Mouse (Mus musculus) urinary bladder, postnatal 36 days (tissue): ENCODE results near the gene Dync1li1.
"Not testable (repeated sequence)": the region's sequence is repeated elsewhere in the genome, so short reads cannot be mapped to it uniquely, and the experiment has no call there.

Source experiments
- DNase-seq, 2 experiments: peaks; one replicate each; pipeline ENCODE4 v3.0.0; 2022; ENCODE audit warnings: low spot score in 2 of 2, mixed read lengths in 1 of 2

Dync1li1 gene

DNA sequence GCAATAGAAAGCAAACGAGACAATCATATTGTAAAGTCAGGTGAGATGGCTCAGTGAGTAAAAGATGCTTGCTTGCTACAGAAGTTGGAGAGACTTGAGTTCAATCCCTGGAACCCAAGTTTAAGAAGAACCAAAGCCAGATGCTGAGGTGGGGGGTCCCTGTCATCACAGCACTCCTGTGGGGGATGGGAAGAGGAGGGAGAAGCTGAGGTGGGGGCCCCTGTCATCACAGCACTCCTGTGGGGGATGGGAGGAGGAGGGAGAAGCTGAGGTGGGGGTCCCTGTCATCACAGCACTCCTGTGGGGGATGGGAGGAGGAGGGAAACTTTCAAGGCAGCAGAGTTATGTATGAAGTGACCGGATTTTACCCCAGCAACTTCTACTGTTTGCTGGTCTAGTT lies 15.0 kb upstream of the Dync1li1 start:
- no peak for DNase-seq

- no peak for DNase-seq
Observed at GRCm38 (mm10) chr9:114678576-114678975, 10.0 kb upstream of the Dync1li1 start.

GRCm38 (mm10) chr9:114679944-114680343 lies 8.6 kb upstream of the Dync1li1 start:
- DNase-seq: no peak

GRCm38 (mm10) chr9:114680531-114680930 lies 8.1 kb upstream of the Dync1li1 start:
- no peak for DNase-seq

DNA sequence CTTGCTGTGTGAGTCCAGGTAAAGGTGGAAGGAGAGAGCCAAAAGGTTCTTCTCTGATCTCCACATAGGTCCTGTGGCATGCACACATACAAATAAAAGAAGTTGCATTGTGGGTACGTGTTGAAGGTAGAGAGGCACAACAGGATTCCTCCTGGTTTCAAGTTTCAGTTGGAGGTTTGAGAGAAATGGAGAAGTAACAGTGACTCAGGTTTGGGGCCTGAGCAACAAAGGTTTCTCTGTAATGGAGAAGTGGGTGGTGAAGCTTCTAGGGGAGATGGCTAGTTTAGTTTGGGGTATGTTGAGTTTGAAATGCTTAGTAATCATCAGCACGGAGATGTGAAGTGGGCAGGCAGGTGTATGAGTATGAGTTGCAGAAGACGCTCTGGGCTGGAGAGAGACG lies 6.4 kb upstream of the Dync1li1 start:
- no peak for DNase-seq

GRCm38 (mm10) chr9:114686245-114686644 lies 2.3 kb upstream of the Dync1li1 start:
- DNase-seq: no peak

- no peak for DNase-seq
Observed at GRCm38 (mm10) chr9:114687639-114688038, 951 bp upstream of the Dync1li1 start.

DNA sequence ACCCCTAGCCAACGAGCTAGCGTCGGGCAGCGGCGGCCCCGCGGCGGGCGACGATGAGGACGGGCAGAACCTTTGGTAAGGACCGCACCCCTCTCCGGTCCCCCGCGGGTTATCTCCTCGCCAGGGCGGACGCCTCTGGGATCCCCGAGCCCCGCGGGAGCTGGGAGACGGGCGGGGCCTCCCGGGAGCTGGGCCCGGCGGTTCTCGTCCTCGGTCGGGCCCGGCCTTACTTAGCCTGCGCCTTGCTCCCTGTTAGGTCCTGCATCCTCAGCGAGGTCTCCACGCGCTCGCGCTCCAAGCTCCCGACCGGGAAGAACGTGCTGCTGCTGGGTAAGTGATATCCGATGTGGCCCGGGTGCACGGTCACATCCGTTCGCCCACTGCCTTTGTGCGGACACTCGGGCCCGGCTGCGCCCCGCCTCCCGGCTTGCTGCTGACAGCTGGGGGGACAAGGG lies 390 bp downstream of the Dync1li1 start:
- DNase-seq: peak in 1 of 2 experiments; percentile 47

- DNase-seq: peak in 1 of 2 experiments; percentile 21
Observed at GRCm38 (mm10) chr9:114690119-114690601, 1.6 kb downstream of the Dync1li1 start.

DNA sequence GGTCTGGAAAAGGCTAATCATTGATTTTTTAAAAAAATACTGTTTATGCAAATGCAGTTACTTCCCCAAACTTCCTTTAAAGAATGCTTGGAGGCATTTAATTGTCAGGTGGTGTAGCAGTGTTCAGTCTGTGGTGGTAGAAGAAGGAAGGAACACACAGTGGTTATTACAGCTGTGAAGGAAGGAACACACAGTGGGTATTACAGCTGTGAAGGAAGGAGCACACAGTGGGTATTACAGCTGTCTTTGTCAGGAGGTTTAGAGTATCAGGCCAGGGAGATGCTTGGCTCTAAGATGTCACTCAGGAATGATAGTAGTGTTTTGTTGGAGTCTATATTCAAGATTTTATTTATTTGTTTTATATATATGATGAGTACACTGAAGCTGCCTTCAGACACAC lies 2.5 kb downstream of the Dync1li1 start:
- DNase-seq: no peak

DNA sequence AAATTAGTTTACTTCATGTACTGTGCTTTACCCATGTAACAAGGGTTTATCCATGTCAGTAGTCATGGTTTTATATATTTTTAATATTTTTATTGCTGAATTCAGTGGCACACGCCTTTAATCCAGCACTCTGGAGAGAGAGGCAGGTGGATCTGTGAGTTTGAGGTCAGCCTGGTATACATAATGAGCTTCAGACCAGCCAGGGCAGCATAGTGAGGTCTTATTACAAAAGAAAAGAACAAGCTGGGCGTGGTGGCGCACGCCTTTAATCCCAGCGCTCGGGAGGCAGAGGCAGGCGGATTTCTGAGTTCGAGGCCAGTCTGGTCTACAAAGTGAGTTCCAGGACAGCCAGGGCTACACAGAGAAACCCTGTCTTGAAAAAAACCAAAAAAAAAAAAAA lies 7.1 kb downstream of the Dync1li1 start:
- not testable (repeated sequence) for DNase-seq

- DNase-seq: no peak
Observed at GRCm38 (mm10) chr9:114697072-114697471, 8.5 kb downstream of the Dync1li1 start.

DNA sequence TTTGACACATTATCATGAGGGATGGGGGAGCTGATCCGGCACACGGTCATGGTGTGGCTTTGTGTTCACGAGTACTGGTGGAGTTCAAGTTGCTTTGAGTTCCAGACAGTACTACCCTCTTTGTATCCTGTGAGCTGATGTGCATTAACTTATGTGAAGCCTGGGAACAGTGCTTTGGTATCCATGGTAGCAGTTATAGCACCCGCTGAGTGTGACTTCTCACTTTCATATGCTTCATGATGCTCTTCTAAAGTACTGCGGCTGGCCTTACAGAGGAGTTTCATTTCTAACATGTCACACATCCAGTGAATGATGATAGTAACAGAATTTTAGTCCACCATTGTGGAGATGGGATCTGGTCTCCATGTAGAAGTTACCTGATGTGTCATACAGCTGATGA lies 9.3 kb downstream of the Dync1li1 start:
- no peak for DNase-seq

DNA sequence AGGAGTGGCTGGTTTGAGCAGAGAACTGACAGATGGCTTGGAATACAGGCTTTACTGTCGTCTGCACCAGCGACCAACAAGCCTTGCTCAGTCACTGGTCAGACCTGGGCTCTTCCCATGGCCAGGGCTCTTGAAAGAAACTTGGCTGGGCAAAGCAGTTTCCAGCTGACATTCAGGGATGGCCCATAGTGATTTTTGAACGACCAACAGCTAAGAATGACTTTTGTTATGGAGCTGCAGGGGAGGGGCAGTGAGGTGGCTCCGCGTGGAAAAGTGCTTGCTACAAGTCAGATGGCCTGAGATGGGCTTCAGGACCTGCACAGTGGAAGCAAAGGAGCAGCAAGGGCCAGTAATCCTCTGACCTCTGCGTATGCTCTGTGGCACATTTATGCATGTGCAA lies 10.7 kb downstream of the Dync1li1 start:
- no peak for DNase-seq

DNA sequence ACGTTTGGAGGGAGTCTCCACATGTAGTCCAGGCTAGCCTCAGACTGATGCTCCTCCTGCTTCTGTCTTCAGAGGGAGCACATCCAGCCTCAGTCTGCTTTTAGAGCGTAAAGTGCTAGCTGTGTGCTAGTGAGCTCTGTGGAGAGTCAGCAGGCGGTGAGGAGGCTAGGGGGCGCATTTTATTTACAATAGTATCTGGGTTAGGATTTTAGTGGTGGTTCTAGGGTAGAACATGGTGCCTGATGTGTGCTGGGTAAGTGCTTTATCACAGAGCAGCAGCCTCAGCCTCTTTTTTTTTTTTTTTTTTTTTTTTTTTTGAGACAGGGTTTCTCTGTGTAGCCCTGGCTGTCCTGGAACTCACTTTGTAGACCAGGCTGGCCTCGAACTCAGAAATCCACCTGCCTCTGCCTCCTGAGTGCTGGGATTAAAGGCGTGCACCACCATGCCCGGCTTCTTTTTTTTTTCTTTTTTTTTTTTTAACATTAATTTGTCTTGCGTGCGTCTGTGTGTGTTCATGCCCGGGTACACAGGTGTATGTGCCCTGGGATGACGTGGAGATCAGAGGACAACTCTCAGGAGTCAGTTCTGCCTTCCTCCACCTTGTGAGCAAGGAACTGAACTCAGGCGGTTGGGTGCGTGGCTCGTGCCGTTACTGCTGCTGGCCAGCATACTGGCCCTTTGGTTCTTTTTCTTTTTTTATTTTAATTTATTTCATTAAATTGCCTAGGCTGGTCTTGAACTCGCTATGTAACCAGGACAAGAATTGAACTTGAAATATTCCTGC lies 11.5 kb downstream of the Dync1li1 start:
- no peak for DNase-seq

- no peak for DNase-seq
Observed at GRCm38 (mm10) chr9:114701031-114701430, 12.4 kb downstream of the Dync1li1 start.

- DNase-seq: no peak
Observed at GRCm38 (mm10) chr9:114701921-114702320, 13.3 kb downstream of the Dync1li1 start.

GRCm38 (mm10) chr9:114707805-114708204 lies 19.2 kb downstream of the Dync1li1 start:
- DNase-seq: no peak

- no peak for DNase-seq
Observed at GRCm38 (mm10) chr9:114710345-114710744, 21.8 kb downstream of the Dync1li1 start.

- DNase-seq: no peak
Observed at GRCm38 (mm10) chr9:114713481-114713880, 24.9 kb downstream of the Dync1li1 start.

- no peak for DNase-seq
Observed at GRCm38 (mm10) chr9:114716677-114717331, 28.2 kb downstream of the Dync1li1 start.

GRCm38 (mm10) chr9:114727315-114727714 lies 38.7 kb downstream of the Dync1li1 start:
- no peak for DNase-seq

DNA sequence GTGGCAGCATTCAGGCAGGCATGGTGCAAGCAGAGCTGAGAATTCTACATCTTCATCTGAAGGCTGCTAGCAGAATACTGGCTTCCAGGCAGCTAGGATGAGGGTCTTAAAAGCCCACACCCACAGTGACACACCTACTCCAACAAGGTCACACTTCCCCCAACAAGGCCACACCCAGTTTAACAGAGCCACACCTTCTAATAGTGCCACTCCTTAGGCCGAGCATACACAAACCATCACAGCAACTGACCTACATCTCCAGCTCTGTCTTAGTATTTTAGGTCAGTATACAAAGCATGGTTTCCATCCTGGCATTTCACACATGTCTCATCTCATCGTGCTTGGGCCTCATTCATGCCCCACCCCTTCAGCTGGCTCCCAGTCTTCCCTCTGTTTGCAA lies 39.8 kb downstream of the Dync1li1 start:
- DNase-seq: not testable (repeated sequence)
